Mouse (Mus musculus) cerebellum, adult 11-12 months (tissue): Measurements from ENCODE around the gene Dars2.
A peak's percentile ranks its signal among the peaks of the same experiment; 100 is the strongest.
"Not testable (repeated sequence)": the region's sequence is repeated elsewhere in the genome, so short reads cannot be mapped to it uniquely, and the experiment has no call there.

Experiments
- DNase-seq: peaks from one replicate; pipeline ENCODE4 v3.0.0; 2022

Dars2 gene

GRCm38 (mm10) chr1:161034435-161035280, 35.8 kb downstream of the Dars2 start, which contains the start of gene Zbtb37:
Gene Zbtb37 (minus strand): TSS chr1:161034849.
- peak; percentile 98 for DNase-seq

DNA sequence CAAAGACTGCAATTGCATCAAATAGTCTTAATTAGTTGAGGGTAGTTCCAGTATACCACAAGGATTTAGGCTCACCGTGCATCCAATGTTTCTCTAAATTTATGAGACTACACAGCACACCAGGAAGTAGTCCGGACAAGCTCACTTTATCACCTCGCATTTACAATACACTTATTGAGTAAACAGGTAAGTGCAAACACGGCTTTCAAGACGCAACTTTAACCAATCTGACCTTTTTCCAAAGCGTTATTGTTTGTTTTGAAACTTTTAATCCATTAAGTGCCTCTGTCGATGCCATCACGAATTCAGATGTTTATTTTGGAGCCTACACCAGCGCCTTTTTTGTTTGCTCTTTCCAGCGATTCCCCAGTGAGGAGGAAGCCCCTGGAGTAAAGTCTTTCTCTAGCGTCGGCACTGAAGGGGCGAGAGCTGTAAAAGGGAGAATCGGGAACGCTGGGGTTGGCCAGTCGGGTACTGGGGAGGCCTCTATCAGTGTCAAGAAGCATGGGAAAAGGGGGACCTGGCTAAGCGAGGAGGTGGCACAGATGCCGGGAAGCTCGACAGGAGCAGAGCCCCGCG, 36.5 kb downstream of the Dars2 start:
- DNase-seq = no peak

DNA sequence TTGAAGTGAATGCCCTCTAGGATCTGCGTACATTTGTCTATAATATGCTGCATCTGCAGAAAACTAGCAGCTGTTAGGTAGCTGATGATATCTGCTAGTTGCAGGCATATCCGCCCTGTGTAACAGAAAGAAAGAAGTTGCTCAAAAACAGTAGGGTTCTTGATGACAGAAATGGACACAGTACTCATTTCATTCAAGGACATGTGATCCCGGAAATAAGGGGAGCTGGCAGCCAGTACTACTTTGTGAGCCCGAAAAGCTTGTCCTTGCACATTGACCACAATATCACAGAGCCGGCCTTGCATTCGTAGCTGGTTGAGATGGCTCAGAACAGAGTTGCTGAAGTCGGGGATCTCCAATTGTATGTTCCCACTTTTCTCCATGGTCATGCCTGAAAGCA, 38.1 kb downstream of the Dars2 start:
- no peak for DNase-seq

DNA sequence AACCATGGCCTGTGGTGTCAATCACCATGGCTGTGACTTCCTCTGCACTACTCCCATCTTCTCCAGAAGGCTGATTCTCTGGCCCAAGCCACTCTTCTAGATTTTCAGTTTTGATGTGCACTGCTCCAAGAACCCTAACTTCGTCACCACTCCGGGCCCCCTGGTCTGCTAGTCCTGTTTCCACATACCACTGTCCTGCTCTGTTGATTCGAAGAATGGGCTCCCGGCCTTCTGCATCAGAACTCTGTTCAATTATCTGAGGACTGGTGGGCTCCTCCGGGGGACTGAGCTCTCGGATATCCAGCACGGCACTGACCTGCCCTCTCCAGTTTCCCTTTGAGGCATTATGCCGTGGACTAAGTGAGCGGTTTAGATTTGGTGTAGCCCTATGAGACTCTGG, 38.6 kb downstream of the Dars2 start:
- no peak for DNase-seq

GRCm38 (mm10) chr1:161030058-161030457, 40.4 kb downstream of the Dars2 start:
- no peak for DNase-seq

GRCm38 (mm10) chr1:161028427-161028826, 42.0 kb downstream of the Dars2 start:
- DNase-seq = not testable (repeated sequence)

DNA sequence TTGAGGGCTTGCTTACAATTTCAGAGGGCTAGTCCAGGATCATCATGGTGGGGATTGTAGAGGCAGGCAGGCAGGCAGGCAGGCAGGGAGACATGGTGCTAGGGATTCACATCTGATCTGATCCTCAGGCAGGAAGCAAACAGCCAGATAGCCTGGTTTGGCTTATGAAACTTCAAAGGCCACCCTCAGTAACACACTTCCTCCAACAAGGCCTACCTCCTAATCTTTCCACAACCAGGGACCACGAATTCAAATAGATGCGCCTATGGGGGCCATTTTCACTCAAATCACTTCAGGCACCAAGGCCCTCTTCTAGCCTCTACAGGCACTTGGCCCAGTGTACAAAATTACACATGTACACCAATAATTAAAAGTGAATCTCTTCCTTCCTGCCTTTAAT, 43.3 kb downstream of the Dars2 start:
- no peak for DNase-seq

- no peak for DNase-seq
These were observed 44.8 kb downstream of the Dars2 start for GRCm38 (mm10) chr1:161025410-161026210.

GRCm38 (mm10) chr1:161020051-161020450, 50.4 kb downstream of the Dars2 start:
- DNase-seq = no peak

DNA sequence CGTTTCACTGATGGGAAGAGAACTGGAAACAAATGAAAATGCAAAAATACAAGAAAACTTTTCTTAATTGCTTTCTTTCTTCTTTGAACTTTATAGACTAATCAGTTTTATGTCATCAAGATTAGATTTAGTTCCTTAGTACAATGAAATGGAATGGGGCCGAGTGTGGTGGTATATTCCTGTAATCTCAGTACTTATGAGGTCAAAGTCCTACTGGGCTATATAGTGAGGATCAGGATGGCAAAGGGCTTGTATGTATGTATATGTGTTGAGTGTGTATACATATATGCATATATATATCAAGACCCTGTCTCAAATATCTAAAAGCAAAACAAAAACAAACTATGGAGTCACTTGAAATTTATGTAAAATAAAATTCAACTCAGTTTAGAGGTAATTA, 54.1 kb downstream of the Dars2 start:
- DNase-seq = no peak

- DNase-seq = no peak
These were observed 60.0 kb downstream of the Dars2 start for GRCm38 (mm10) chr1:161010436-161010835.

GRCm38 (mm10) chr1:161008038-161008437, 62.4 kb downstream of the Dars2 start:
- no peak for DNase-seq

DNA sequence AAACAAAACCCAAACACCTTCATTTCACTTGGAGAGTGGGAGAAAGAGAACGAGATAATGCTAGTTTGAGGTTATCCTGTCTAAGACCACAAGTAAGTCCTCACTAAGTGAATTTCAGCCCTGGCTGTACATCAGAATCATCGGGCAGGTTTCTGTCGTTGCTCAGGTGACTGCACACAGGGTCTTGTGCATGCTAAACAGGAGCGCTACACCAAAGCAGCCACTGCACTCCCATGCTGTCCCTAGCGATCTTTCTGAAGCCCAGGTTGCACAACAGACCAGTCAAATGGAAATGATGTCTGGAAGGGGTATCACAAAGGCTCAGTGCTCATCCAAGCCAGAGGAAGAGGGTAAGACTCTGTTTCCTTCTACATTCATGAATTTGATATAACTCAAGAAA, 64.0 kb downstream of the Dars2 start:
- DNase-seq = no peak

DNA sequence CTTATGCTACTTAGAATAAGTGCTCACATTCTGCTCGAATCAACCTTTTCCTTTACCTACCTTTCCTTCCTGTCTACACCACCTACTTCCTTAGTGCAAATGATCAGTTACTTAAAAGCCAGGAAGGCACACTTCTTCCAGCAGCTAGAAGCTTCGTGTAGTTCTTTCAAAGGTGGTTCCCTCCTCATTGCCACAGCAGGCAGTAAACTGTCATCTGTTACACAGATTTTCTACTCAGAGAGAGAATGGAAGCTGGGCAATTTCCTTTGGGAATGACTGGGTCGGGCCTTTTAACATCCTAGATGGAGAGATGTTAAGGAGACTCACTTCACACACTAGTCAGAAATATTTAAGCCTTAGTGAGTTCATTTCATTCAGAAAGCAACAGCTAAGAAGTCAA, 64.9 kb downstream of the Dars2 start:
- DNase-seq = no peak

DNA sequence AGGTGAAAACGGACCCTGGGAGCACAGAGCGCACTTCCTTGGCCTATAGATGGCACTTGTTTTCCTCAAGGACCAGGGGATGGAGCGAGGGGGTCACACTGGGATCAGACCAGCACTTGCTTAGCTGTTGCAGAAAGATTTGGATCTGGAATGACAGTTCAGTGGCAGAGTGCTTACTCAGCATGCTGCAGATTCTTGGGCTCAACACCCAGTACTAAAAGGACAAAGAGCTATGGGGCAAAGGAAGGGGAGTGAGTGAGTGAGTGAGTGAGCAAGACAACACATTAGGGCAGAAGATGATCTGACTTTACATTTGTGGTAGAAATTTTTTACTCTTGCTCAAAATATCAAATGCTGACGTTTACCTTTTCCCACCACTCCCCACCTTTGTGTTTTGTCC, 65.5 kb downstream of the Dars2 start:
- DNase-seq = no peak

DNA sequence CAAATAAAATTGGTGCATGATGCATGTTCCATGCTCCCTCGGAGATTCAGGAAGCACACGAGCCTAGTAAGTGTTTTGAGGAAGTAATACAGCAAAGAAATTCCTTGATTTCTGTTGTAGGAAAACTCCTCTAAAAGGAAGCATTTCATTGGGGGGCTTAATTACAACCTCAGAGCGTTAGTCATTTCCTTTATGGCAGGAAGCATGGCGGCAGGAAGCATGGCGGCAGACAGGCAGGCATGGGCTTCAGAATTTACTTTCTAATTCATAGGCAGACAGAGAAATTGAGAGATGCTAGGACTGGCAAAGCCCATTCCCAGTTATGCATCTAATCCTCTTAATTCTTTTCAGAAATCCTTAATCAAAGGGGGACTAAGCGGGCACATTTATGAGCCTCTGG, 76.6 kb downstream of the Dars2 start:
- no peak for DNase-seq
